9 mouse cellular contexts compared by ENCODE assay signal in the genomic region with DNA sequence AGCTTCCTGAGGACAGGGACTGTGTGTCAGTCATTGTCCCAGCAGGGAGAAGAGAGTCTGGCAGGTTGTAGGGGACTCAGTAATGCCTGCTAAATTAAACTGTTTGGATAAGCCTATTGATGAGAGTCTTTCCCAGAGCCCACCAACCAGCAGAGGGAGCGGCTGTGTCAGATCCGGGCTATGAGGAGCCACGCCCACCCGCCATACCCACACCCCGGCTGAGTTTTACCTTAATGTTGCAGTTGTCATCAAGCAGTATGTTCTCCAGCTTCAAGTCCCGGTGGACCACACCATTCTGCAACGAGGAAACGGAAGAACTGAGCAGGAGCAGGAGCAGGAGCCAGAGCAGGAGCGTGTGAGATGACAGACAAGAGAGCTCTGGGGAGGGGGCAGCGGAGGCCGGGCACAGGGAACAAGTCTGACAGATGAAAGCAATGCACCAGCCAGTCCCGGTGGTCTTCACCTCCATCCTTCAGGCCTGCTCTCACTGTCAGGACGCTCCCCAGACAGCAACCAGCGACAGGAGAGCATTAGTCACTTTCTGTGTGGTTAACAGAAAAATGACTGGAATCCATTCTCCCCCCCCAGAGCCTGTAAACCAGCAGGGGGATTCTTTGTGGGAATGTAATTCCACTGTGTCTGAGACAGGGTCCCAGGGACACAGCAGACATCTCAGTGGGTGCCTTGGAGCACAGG. TPM values are rescaled to one million over a fixed set of nuclear protein-coding genes. Genes with fewer than 3 reads are reported as not detected.
A peak's percentile ranks its signal among the peaks of the same experiment; 100 is the strongest.
DNase-seq lines count a peak whose midpoint lies in the region; ATAC-seq lines count a peak whose summit lies in the region.
"Had no signal": no experiment of that assay in that cellular context is flagged by ENCODE, and none has a peak within 500 bp of the region (broad histone marks: within the 10 kb centered on the region; RNA-seq: fewer than 3 reads in every experiment).

No protein-coding gene starts in this region.

- no peak for DNase-seq in heart, adult 8-10 months (ENCODE audit: low spot score)
- peak; percentile 56 for DNase-seq in ES-CJ7 (ENCODE audit: low read depth, low spot score)
- DNase-seq in cerebellum, postnatal 4 days (ENCODE audit: low spot score in 2 of 2) = no peak

- H3K4me2 ChIP-seq in heart, embryonic 15.5 days = 0 out of 2 replicates have a peak overlapping the region, but pooled peaks have one; percentile 13
- peak overlapping the region; percentile 34 for H3K4me2 ChIP-seq in forebrain, embryonic 13.5 days
- H3K4me2 ChIP-seq in lung, embryonic 15.5 days = no peak overlapping the region; the same call in 1 of the 2 replicates
- H3K4me2 ChIP-seq in stomach, embryonic 16.5 days (ENCODE audit: low read depth, low read length) = no peak overlapping the region

- peak overlapping the region; percentile 43 for H3K27ac ChIP-seq in heart, embryonic 15.5 days
- peak overlapping the region; percentile 63 for H3K27ac ChIP-seq in forebrain, embryonic 13.5 days
- peak overlapping the region; percentile 49 for H3K27ac ChIP-seq in lung, embryonic 15.5 days
- H3K27ac ChIP-seq in stomach, embryonic 16.5 days (ENCODE audit: low read length) = no peak overlapping the region

- peak overlapping the region; percentile 7; the same call in 1 of the 2 replicates for H3K9ac ChIP-seq in heart, embryonic 15.5 days
- H3K9ac ChIP-seq in forebrain, embryonic 13.5 days = peak overlapping the region; percentile 31; the same call in 1 of the 2 replicates
- no peak overlapping the region for H3K9ac ChIP-seq in lung, embryonic 15.5 days
- H3K9ac ChIP-seq in stomach, embryonic 16.5 days (ENCODE audit: low read length) = peak overlapping the region; percentile 17; the same call in 1 of the 2 replicates

- no peak overlapping the region for H3K4me3 ChIP-seq in heart, embryonic 15.5 days
- H3K4me3 ChIP-seq in forebrain, embryonic 13.5 days = no peak overlapping the region
- H3K4me3 ChIP-seq in lung, embryonic 15.5 days = no peak overlapping the region
- no peak overlapping the region for H3K4me3 ChIP-seq in stomach, embryonic 16.5 days (replicated peaks; ENCODE audit: low read length)
- H3K4me3 ChIP-seq: megakaryocyte, embryonic 14.5 days had no signal

- H3K9me3 ChIP-seq in heart, embryonic 15.5 days (replicated peaks) = no peaks in the 10 kb centered on the region
- no peaks in the 10 kb centered on the region for H3K9me3 ChIP-seq in forebrain, embryonic 13.5 days (replicated peaks)
- H3K9me3 ChIP-seq in lung, embryonic 15.5 days = no peaks in the 10 kb centered on the region
- H3K9me3 ChIP-seq in stomach, embryonic 16.5 days (replicated peaks; ENCODE audit: control insufficient read depth, low read length) = no peaks in the 10 kb centered on the region
- H3K9me3 ChIP-seq: megakaryocyte, embryonic 14.5 days had no signal

- 0 out of 2 replicates have a peak, but pooled peaks cover 6% of the 10 kb centered on the region for H3K36me3 ChIP-seq in heart, embryonic 15.5 days
- H3K36me3 ChIP-seq in forebrain, embryonic 13.5 days (ENCODE audit: poor library complexity, severe bottlenecking) = peaks cover 5% of the 10 kb centered on the region; the same call in 1 of the 2 replicates
- H3K36me3 ChIP-seq in lung, embryonic 15.5 days = no peaks in the 10 kb centered on the region
- no peaks in the 10 kb centered on the region for H3K36me3 ChIP-seq in stomach, embryonic 16.5 days (ENCODE audit: control insufficient read depth, insufficient read depth, low read length)

- 23% methylated on average over 14 of the region's 14 CpGs for WGBS in heart, embryonic 15.5 days
- 21% methylated on average over 14 of the region's 14 CpGs for WGBS in forebrain, embryonic 13.5 days
- WGBS in lung, embryonic 15.5 days = 27% methylated on average over 14 of the region's 14 CpGs
- WGBS in stomach, embryonic 16.5 days = 17% methylated on average over 14 of the region's 14 CpGs

- peaks cover 88% of the 10 kb centered on the region for H3K4me1 ChIP-seq in heart, embryonic 15.5 days (replicated peaks)
- peaks cover 73% of the 10 kb centered on the region for H3K4me1 ChIP-seq in forebrain, embryonic 13.5 days
- peaks cover 86% of the 10 kb centered on the region for H3K4me1 ChIP-seq in lung, embryonic 15.5 days
- H3K4me1 ChIP-seq in stomach, embryonic 16.5 days (ENCODE audit: control insufficient read depth, insufficient read depth, low read length) = peaks cover 42% of the 10 kb centered on the region

- ATAC-seq in heart, embryonic 15.5 days (replicated peaks; ENCODE audit: insufficient number of reproducible peaks, insufficient read depth, low FRiP score, low read depth) = no peak
- peak; percentile 34 for ATAC-seq in forebrain, embryonic 13.5 days
- ATAC-seq in lung, embryonic 15.5 days (ENCODE audit: borderline replicate concordance, extremely low read depth, low FRiP score, low TSS enrichment) = no peak
- no peak for ATAC-seq in stomach, embryonic 16.5 days (ENCODE audit: insufficient read depth, low FRiP score)
- no peak for ATAC-seq in inflammation-experienced regulatory T-cells, adult 6 months

- no peaks in the 10 kb centered on the region for H3K27me3 ChIP-seq in heart, embryonic 15.5 days
- no peaks in the 10 kb centered on the region for H3K27me3 ChIP-seq in forebrain, embryonic 13.5 days
- no peaks in the 10 kb centered on the region for H3K27me3 ChIP-seq in lung, embryonic 15.5 days
- H3K27me3 ChIP-seq in stomach, embryonic 16.5 days (ENCODE audit: control insufficient read depth, insufficient read depth, low read length) = no peaks in the 10 kb centered on the region

RNA-seq across cellular contexts. Expression of a gene that starts 48.2 kb away (rescaled TPM):
- polyA plus RNA-seq in heart, embryonic 15.5 days (2015; fragmentation: Nextera tagmentation; extraction: Ambion mirVana) = 3.1 TPM in 2 replicates
- total RNA-seq in heart, adult 8-10 months (2022) = 10 to 100 TPM; 23.9 to 43.8 (median 34.0) TPM
- 5.3 and 7.4 TPM in 2 replicates for polyA plus RNA-seq in forebrain, embryonic 13.5 days (2015; fragmentation: Nextera tagmentation; extraction: Ambion mirVana)
- 2.0 and 2.6 TPM in 2 replicates for polyA plus RNA-seq in lung, embryonic 15.5 days (2015; fragmentation: Nextera tagmentation; extraction: Ambion mirVana)
- 0.76 and 1.1 TPM in 2 replicates for polyA plus RNA-seq in stomach, embryonic 16.5 days (2015; fragmentation: Nextera tagmentation; extraction: Ambion mirVana)
- polyA plus RNA-seq in inflammation-experienced regulatory T-cells, adult 6 months (2017; shearing (Covaris generic)) = not detected

Comparison
In these comparisons a context has a peak if more than half of its experiments do, and no peak if none do; other contexts are left out.
1. H3K4me2 ChIP-seq: peak in heart, embryonic 15.5 days (single experiment) and forebrain, embryonic 13.5 days (single experiment); none in lung, embryonic 15.5 days (single experiment) and stomach, embryonic 16.5 days (single experiment).